In genomic region chr15:102967312-102967510, GRCm38 (mm10) we compare ENCODE assay signal across 9 mouse cellular contexts. TPM values are rescaled to one million over a fixed set of nuclear protein-coding genes. Genes with fewer than 3 reads are reported as not detected.
DNase-seq lines count a peak whose midpoint lies in the region; ATAC-seq and TF ChIP-seq lines count a peak whose summit lies in the region.
"Had no signal": no experiment of that assay in that cellular context is flagged by ENCODE, and none has a peak within 500 bp of the region (broad histone marks: within the 10 kb centered on the region; RNA-seq: fewer than 3 reads in every experiment).

Hoxc5 (plus strand) TSS chr15:102967443.

- no peak within 1 kb of the TSS for H3K27ac ChIP-seq in liver, embryonic 12.5 days
- H3K27ac ChIP-seq in liver, postnatal 0 days (ENCODE audit: low read depth): no peak within 1 kb of the TSS
- no peak within 1 kb of the TSS for H3K27ac ChIP-seq in embryonic facial prominence, embryonic 10.5 days (replicated peaks)
- H3K27ac ChIP-seq in forebrain, postnatal 0 days (ENCODE audit: low read depth, low read length): no peak within 1 kb of the TSS
- no peak within 1 kb of the TSS for H3K27ac ChIP-seq in midbrain, embryonic 13.5 days

- DNase-seq in liver, postnatal 0 days: no peak
- no peak for DNase-seq in embryonic facial prominence, embryonic 10.5 days (ENCODE audit: low spot score)
- DNase-seq in forebrain, postnatal 0 days: no peak
- DNase-seq in right cerebral cortex, postnatal 36 days (ENCODE audit: low spot score in 2 of 2): no peak
- no peak for DNase-seq in thymus, postnatal 25 days
- DNase-seq: right cerebral cortex, adult 18-20 months had no signal

- H3K27me3 ChIP-seq in liver, embryonic 12.5 days (replicated peaks): peaks cover 99% of the 10 kb centered on the region
- peaks cover 100% of the 10 kb centered on the region for H3K27me3 ChIP-seq in liver, postnatal 0 days (ENCODE audit: insufficient read depth, low read length)
- H3K27me3 ChIP-seq in embryonic facial prominence, embryonic 10.5 days (replicated peaks; ENCODE audit: low read depth, poor library complexity, severe bottlenecking): peaks cover 100% of the 10 kb centered on the region
- H3K27me3 ChIP-seq in forebrain, postnatal 0 days (ENCODE audit: insufficient read depth, low read length): peaks cover 97% of the 10 kb centered on the region
- H3K27me3 ChIP-seq in midbrain, embryonic 13.5 days: peaks cover 99% of the 10 kb centered on the region

- TF ChIP-seq CTCF in liver, postnatal 0 days (IDR thresholded peaks at IDR 0.05; ENCODE audit: low read depth): no peak
- TF ChIP-seq CTCF in forebrain, postnatal 0 days (IDR thresholded peaks at IDR 0.05; ENCODE audit: low read depth): no peak

- ATAC-seq in liver, embryonic 12.5 days: no peak
- no peak for ATAC-seq in liver, postnatal 0 days
- ATAC-seq in forebrain, postnatal 0 days: no peak
- ATAC-seq in midbrain, embryonic 13.5 days: no peak
- ATAC-seq in CD4-positive, CD25-positive, alpha-beta regulatory T cell, adult 4 months: no peak

- H3K36me3 ChIP-seq in liver, embryonic 12.5 days: no peaks in the 10 kb centered on the region
- H3K36me3 ChIP-seq in liver, postnatal 0 days (replicated peaks; ENCODE audit: insufficient read depth, low read length): no peaks in the 10 kb centered on the region
- H3K36me3 ChIP-seq in embryonic facial prominence, embryonic 10.5 days (replicated peaks): no peaks in the 10 kb centered on the region
- H3K36me3 ChIP-seq in forebrain, postnatal 0 days (ENCODE audit: insufficient read depth): no peaks in the 10 kb centered on the region
- H3K36me3 ChIP-seq in midbrain, embryonic 13.5 days: no peaks in the 10 kb centered on the region

- H3K4me1 ChIP-seq in liver, embryonic 12.5 days: no peaks in the 10 kb centered on the region
- no peaks in the 10 kb centered on the region for H3K4me1 ChIP-seq in liver, postnatal 0 days (ENCODE audit: insufficient read depth)
- H3K4me1 ChIP-seq in embryonic facial prominence, embryonic 10.5 days: peaks cover 7% of the 10 kb centered on the region; the same call in 1 of the 2 replicates
- no peaks in the 10 kb centered on the region for H3K4me1 ChIP-seq in forebrain, postnatal 0 days (ENCODE audit: insufficient read depth)
- peaks cover 5% of the 10 kb centered on the region for H3K4me1 ChIP-seq in midbrain, embryonic 13.5 days (replicated peaks)

- H3K4me2 ChIP-seq in liver, embryonic 12.5 days: peak within 1 kb of the TSS; percentile 27; the same call in 1 of the 2 replicates
- no peak within 1 kb of the TSS for H3K4me2 ChIP-seq in liver, postnatal 0 days (ENCODE audit: low read depth, low read length)
- 0 out of 2 replicates have a peak within 1 kb of the TSS, but pooled peaks have one; percentile 6 for H3K4me2 ChIP-seq in forebrain, postnatal 0 days (ENCODE audit: low read depth)
- H3K4me2 ChIP-seq in midbrain, embryonic 13.5 days (replicated peaks): peak within 1 kb of the TSS; percentile 25; the same call in 1 of the 2 replicates

- H3K9me3 ChIP-seq in liver, embryonic 12.5 days (replicated peaks): no peaks in the 10 kb centered on the region
- H3K9me3 ChIP-seq in liver, postnatal 0 days (ENCODE audit: low read length): no peaks in the 10 kb centered on the region
- no peaks in the 10 kb centered on the region for H3K9me3 ChIP-seq in embryonic facial prominence, embryonic 10.5 days
- no peaks in the 10 kb centered on the region for H3K9me3 ChIP-seq in forebrain, postnatal 0 days (ENCODE audit: low read length)
- H3K9me3 ChIP-seq in midbrain, embryonic 13.5 days: no peaks in the 10 kb centered on the region

- peak within 1 kb of the TSS; percentile 9; the same call in 1 of the 2 replicates for H3K4me3 ChIP-seq in liver, embryonic 12.5 days
- H3K4me3 ChIP-seq in liver, postnatal 0 days (ENCODE audit: low read depth, low read length): no peak within 1 kb of the TSS
- H3K4me3 ChIP-seq in embryonic facial prominence, embryonic 10.5 days: peak within 1 kb of the TSS; percentile 27
- H3K4me3 ChIP-seq in forebrain, postnatal 0 days (ENCODE audit: low read depth, low read length): no peak within 1 kb of the TSS
- no peak within 1 kb of the TSS for H3K4me3 ChIP-seq in midbrain, embryonic 13.5 days (replicated peaks)

- no peak for TF ChIP-seq EP300 in liver, postnatal 0 days (IDR thresholded peaks at IDR 0.05; ENCODE audit: low read depth)

- no peak within 1 kb of the TSS for H3K9ac ChIP-seq in liver, embryonic 12.5 days
- no peak within 1 kb of the TSS for H3K9ac ChIP-seq in liver, postnatal 0 days (replicated peaks)
- H3K9ac ChIP-seq in forebrain, postnatal 0 days: no peak within 1 kb of the TSS
- H3K9ac ChIP-seq in midbrain, embryonic 13.5 days (replicated peaks): no peak within 1 kb of the TSS

- 6% methylated on average over 12 of the region's 12 CpGs for WGBS in liver, embryonic 12.5 days (ENCODE audit: insufficient replicate concordance)
- WGBS in liver, postnatal 0 days (ENCODE audit: insufficient replicate concordance): 2% methylated on average over 12 of the region's 12 CpGs
- 1% methylated on average over 12 of the region's 12 CpGs for WGBS in embryonic facial prominence, embryonic 10.5 days
- WGBS in forebrain, postnatal 0 days: 3% methylated on average over 12 of the region's 12 CpGs
- under 1% methylated on average over 12 of the region's 12 CpGs for WGBS in midbrain, embryonic 13.5 days

RNA-seq across cellular contexts. Expression of gene Hoxc5, which starts in this region (rescaled TPM):
- polyA plus RNA-seq in liver, embryonic 12.5 days (2016; fragmentation: Nextera tagmentation; extraction: Ambion mirVana): 0.92 and 1.2 TPM in 2 replicates
- polyA plus RNA-seq in liver, postnatal 0 days (2015; fragmentation: Nextera tagmentation; extraction: Ambion mirVana): not detected in 2 replicates
- polyA plus RNA-seq in embryonic facial prominence, embryonic 10.5 days (2016; fragmentation: Nextera tagmentation; extraction: Ambion mirVana): 0.07 and 0.18 TPM in 2 replicates
- not detected in 2 replicates for total RNA-seq in forebrain, postnatal 0 days (2014; rRNA removed)
- polyA plus RNA-seq in forebrain, postnatal 0 days (2015; fragmentation: Nextera tagmentation; extraction: Ambion mirVana): not detected in 2 replicates
- 0.09 TPM in 1 of 2 replicates, not detected in the other for polyA plus RNA-seq in midbrain, embryonic 13.5 days (2015; fragmentation: Nextera tagmentation; extraction: Ambion mirVana)
- polyA plus RNA-seq in CD4-positive, CD25-positive, alpha-beta regulatory T cell, adult 4 months (2017; shearing (Covaris generic)): not detected

Comparison
In these comparisons a context has a peak if more than half of its experiments do, and no peak if none do; other contexts are left out.
1. H3K4me3 ChIP-seq: peak in liver, embryonic 12.5 days (single experiment) and embryonic facial prominence, embryonic 10.5 days (single experiment); none in liver, postnatal 0 days (single experiment), forebrain, postnatal 0 days (single experiment) and midbrain, embryonic 13.5 days (single experiment).